Mouse (Mus musculus): ENCODE data around the gene Lrmda.

Lrmda gene

DNA sequence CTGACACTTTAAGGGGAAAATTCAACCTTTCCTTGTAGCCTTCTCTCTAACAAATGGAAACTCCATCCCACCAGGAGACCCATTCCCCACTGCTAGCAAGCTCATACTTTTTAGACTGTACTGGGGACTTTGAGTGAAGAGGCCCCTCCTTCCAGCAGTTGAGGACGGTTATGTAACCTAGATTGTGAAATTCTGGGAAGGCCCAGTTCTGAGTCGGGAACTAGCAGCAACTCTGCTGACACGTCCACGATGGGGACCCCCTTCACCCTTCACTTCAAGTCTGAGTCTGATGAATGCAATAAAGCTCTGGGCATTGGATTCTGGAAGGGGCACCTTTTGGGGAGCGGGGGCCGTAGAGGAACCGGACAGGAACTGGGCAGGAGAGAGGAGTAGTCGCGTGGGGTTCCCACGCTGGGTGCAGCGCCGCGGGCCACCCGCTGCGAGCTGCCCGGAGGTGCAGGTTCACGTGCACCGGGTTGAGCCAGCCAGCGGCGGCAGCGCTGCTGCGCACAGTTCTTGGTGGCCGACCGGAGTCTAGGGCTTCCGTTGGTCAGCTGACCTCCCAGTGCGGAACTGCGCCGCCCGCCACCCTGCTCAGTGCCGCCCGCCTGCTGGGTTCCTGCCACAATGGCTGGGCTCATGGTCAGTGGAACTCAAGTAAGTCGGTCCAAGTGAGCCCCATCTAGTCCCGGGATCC is at the start of gene Lrmda:
TSS of gene Lrmda (plus strand) at position 461 of the 697 bp plus-strand sequence.
- peak; percentile 80 for DNase-seq (ENCODE audit: low read depth, low spot score)

DNA sequence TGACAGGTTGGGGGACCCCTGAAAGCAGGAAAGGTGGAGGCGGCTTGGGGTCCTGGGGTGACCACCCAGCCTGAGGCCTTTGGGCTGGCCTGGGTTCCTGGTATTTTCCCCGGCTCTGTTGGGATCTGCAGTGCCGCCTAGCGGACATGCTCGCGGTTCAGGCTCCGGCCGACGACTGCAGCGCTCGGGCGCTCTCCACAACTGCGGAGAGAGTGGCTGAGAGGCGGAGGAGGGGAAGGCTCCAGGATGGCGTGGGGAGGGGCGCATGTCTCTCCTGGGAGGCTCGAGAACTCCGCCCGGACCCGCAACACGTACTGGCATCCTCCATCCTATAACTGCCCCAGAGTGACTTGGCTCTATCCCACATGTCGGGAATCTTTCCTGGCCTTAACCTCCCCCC is 38.0 kb upstream of the Lrmda start:
- DNase-seq (ENCODE audit: low read depth, low spot score), result peak; percentile 54

DNA sequence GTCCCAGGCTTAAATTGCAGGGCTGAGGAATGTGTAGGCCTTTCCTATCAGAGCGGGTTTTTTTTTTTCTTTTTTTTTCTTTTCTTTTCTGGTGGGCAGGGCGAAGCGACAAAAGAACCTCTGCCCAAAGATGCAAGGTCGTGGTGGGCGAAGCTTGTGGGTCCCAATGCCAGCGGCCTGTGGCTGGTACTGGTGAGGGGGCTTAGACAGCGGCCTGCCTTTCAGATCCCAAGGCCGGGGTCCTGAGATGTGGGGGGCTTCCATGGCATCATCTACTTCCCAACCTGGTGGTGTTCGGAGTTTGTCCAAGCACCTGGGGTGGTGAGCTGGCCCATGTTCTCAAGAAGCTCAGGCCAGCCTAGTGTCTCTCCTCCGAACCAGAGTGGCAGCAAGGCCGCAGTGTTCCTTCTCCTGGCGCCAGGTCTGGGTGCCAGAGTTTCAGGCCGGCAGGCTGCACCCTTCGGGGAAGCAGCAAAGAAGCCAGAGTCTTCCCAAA is 37.4 kb upstream of the Lrmda start:
- DNase-seq (ENCODE audit: low read depth, low spot score), result peak; percentile 29

DNA sequence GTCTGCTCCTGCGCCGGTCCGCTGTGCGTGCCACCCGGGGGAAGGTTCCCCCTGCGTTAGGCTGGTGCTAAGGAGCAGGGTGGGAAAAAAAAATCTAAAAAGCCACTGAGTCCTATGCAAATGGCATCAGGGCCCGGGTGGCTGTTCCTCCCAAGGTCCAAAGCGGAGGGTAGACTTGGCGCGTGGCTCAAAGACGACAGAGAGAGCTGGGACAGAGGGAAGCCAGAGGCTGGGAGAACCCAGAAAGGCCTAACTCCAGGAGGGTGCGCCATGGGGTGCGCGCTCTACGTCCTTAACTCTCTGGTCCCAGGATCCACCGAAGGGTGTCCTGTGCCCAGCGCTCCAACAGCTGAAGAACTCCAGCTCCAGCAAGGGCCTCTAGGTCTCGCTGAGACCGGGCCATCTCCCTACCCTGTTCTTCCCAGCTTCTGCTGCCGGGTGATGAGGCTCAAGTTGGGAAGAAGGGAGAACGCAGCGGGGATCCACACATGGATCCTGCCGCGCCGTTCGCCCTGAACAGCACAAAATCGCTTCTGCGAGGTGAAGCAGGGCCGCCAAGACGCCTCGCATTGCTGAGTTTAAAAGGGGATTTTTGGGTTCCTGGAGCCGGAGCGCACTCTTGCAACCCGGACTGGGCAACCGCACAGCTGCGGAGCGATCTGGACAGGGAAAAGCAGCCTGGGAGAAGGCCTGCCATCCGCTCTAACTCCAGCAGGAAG is 36.8 kb upstream of the Lrmda start:
- peak; percentile 29 for DNase-seq (ENCODE audit: low read depth, low spot score)

DNA sequence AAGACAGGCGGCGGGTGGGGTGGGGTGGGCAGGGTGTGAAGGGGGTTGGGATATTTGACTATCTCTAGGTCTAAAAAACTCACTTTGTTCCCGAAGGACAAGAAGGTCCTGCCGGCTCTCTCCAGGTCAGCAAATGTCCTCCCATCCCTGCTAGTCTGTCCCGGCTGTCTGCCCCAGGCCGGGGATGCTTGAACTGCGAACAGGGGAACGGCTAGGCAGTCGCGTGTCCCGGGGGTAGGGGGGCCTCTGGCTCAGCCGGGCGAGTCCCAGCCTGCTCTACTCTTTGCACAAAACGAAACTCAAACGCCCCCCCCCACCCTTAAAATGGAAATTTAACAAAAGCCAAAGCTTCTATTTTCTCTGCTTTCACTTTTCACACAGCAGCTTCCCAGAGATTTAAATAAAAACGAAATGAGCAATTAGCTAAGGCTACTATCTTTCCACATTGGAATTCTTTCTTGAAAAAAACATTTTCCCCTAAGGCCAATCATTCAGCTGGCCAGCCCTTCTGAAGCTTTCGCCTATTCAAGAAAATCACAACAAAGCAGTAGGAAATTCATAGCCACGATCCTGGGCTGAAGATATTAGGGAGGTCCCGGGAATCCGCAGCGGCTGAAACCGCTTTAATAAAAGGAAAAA is 36.1 kb upstream of the Lrmda start:
- DNase-seq (ENCODE audit: low read depth, low spot score), result no peak

DNA sequence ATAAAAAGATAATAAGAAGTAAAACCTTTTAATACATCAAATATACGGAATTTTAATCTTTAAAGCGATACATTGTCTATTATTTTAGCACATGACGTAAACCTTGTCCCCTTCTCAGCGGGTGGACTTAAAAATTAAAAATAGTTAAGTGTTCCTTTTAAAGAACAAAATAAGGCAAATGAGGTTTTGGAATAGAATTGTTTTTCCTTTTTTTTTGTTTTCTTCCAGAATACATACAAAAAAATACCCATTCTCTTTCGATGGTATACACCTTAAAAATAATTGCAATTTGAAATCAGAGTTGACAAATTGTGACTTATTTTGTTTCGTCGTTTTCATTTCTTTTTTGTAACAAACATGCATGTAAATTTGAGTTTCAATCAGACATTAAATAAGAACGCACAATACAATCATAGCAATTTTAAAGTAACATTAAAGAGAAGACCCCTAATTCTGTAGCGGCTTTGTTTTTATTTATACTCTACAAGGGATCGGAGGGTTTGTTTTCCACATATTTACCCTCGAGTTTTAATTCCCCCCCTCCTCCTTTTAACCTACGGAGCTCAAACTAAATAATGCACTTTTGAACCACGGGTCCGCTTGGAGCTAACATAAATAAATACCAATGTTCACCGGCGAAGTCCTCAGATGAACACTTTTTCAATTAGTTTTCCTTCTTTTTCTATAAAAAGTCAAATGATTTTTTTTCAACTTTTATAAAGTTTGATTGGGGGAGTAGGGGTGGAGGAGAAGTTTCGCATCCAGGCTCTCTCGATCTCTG is 35.4 kb upstream of the Lrmda start:
- no peak for DNase-seq (ENCODE audit: low read depth, low spot score)

DNA sequence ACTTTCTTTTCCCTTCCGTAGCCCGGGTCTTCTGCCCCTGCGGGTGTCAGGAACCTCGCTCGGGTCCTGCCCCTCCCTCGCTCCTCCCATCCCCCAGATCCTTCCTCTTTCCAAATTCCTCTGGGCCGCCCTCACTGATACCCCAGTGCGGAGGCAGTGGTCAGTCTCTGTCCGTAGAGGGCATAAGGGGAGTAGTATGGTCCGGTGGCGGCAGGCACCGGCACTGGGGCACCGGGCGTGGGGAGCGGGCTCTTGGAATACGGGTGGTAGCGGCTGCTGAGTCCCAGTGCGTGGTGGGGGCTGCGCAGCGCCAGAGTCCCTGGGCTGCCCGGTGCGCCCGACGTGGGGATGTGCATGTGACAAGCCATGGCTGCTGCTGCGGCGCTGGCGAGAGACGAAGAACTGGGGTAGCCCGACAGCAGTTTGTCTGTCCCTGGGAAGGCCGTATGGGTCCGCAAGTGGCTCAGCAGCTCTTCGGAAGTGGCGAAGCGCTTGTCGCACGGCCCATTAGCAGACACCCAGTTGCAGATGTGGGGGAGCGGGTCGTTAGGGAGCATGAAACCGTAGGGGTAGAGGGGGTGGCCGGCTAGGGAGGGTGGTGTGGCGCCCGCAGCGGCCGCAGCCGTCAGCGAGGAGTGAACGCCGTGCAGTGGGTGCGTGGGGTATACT is 34.6 kb upstream of the Lrmda start:
- peak; percentile 25 for DNase-seq (ENCODE audit: low read depth, low spot score)

DNA sequence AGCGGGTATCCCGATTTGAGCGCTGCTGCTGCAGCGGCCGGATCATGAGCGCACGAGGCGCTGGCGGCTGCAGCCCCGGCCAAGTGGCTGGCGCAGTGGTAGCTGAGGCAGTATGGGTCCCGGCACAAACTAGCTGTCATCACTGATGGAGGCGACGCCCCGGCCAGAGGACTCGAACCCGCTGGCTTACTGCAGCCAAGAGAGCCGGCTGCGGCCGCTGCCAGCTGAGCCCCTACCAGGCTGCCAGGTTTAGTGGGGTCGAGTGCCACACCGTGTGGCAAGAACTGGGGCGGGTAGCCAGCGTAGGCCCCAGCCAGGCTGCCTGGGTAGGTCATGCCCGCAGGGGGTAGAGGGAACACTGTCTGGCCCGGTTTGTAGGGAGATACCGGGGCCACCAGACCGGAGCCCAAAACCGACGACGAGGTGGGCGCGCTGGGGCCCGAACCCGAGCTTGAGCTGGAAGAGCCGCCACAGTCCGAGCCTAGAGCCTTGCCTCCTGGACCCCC is 34.0 kb upstream of the Lrmda start:
- DNase-seq (ENCODE audit: low read depth, low spot score), result peak; percentile 21

DNA sequence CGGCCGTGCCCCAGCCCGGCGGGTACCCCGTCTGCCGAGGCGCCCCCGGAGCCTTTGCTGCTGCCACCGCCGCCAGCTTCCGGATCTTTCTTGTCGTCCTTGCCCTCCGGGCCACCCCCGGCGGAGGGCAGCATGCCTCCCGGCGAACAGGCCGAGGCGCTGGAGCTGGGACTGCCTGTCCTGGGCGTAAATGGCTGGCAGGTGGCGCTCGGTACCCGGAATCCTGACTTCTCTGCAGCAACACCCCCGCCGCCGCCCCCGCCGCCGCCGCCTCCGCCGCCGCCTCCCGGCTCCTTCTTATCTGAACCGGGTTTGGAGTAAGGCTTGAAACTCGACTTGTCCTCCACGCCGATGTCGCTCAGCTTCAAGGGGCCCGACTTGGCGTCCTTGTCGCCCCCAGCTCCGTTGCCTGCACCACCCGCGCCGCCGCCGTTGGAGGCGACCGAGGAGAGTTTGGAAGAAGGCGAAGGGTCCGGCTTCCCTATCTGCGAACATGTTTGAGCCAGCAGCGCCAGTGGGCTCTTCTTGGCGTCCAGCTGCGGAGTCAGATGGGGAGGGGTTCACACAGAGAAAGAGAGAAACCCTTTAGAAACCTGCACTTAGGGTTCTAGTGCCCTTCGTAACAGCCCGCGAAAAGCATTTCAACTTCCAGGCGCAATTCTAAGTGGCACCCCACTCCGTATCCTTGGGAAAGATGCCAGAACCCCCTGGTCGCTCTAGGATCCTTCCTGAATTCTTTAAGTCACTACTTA is 33.4 kb upstream of the Lrmda start:
- DNase-seq (ENCODE audit: low read depth, low spot score), result peak; percentile 78

DNA sequence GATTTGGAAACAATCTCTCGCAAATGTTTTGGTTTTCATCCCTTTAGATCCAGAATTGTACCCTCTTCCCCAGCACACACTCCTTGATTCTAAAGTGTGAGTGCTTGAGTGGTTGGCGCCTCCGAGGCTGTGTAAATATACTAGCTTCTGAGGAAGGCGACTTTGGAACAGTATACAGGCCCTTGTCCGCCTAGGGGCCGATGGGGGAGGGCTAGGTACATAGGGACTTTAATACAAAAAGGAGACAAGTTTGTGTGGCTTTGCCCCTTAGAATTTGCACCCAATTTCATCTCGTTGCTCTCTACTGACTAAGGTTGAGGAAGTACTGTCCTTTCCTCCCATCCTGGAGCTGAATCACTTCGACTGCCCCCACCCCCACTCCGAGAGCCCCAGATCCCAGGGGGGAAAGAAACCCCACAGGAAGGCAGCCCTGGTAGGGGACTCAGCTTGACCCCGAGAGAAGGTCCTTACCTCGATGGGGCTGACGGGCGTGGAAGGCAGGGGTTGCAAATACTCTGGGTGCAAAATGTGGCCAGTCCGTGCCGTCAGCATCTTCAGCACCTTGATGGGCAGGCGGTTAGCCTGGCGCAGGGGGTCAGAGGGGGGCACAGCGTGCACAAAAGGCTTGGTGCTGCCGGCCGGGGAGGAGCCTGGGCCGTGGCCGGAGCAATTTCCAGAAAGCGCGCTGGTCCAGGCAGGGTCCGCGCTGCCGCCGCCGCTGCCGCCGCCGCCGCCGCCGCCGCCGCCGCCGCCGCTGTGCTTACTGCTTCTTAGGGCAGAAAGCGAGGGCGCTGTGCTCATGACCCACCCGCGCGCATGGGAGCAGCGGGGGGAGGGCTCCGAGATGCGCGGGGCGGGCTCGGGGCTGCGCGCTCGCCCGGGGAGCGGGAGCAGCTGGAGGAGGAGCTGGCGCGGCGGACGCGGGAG is 32.5 kb upstream of the Lrmda start:
- DNase-seq (ENCODE audit: low read depth, low spot score), result peak; percentile 53

DNA sequence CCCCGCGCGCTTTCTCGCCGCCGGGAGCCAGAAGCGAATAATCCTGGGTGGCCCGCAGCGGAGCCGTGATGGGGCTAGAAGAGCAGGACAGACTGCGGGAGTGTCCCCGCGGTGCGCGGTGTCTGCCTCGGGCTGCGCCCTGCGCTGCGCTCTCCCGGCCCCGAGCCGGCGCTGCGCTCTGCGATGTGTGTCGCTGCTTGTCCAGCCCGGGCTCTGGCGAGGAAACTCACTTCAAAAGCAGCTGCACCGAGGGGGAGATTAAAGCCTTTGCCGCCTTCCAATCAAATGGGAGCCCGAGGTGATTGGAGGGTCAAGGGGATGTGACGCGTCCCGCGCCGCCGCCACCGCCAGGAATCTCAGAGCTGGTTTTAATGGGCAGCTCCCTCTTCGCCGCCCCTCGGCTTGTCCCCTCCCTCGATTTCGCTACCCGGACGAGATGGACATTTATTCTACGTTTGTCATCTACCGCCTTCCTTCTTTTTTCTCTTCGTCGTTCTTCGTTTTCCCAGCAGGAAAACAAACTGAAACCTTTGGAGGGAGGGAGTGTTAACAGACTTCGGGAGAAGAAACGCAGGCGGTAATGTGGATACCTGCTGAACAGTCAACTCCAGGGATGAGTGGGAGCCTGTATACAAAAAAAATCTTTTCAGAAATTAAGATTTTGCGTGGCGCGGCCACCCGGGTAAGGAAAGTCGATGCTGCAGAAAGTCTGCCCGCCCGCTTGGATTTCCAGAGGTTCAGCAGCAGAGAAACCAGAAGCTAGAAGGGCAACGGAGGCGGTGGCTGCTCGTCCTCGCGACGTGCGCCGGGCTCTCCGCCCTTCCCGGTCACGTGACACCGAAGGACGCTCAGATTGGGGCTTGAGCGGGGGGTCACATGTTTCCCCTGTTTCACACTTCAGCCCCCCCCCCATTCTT is 31.6 kb upstream of the Lrmda start:
- DNase-seq (ENCODE audit: low read depth, low spot score), result peak; percentile 96

DNA sequence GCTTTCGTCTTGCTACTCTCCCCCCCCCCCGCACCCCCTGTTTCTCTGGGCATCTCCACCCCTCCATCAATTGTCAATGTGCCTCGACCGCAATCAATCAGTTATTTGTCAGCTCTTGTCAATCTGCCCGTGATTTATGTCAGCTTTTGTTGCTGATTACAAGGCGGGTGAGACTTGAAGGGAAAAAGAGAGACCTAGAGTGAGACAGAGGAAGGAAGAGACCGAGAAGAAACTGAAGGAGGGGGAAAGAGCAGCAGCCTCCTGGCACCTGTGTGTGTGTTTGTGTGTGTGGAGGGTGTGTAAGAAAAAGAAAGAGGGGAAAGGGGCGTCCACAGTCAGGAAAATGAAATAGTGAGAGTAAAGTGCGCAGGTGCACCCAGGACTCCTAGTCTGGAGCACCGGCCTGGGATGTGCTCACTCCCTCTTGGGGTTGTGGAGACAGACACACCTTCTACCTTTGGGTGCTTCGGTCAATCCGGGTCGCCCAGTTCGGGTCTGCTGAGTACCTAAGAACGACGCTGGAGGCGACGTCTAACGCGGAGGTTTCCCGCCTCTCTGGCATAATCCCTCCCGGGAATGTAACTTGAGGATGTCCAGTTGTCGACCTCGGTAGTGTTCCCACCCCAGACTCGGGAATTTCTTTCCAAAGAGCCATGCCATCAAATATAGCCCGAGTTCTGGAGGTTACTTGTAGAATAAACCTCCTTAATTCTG is 30.8 kb upstream of the Lrmda start:
- peak; percentile 35 for DNase-seq (ENCODE audit: low read depth, low spot score)

DNA sequence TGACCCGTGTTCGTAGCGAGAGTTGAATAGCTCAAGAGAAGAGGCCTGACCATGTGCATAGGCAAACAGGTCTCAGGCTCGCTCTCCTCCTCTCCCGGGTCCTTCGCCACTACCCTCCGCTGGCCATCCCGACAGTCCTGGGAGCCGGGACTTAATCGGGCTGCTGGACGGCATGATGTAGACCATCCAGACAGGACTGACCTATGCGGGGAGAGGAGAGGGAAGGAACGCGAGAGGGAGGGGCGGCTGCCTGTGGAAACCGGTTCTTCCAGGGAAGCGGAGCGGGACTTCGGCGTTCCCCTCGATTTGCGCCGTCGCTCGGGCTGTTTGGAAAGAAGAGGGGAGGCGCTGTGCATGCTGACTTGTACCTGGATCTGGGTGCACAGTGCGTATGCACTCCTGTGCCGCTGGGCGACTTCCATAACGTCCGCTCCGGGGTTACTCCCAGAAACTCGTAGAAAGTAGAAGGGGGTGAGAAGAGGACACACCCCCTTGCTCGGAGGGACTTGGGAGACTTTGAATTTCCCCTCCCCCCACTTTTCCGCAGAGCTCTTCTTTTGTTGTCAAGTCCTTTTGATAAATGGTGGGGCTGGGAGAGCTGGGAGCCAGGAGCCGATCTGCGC is 30.1 kb upstream of the Lrmda start, which contains the start of gene Zfp503:
TSS of gene Zfp503 (minus strand) at position 311 of the 623 bp plus-strand sequence.
- peak; percentile 42 for DNase-seq (ENCODE audit: low read depth, low spot score)

DNA sequence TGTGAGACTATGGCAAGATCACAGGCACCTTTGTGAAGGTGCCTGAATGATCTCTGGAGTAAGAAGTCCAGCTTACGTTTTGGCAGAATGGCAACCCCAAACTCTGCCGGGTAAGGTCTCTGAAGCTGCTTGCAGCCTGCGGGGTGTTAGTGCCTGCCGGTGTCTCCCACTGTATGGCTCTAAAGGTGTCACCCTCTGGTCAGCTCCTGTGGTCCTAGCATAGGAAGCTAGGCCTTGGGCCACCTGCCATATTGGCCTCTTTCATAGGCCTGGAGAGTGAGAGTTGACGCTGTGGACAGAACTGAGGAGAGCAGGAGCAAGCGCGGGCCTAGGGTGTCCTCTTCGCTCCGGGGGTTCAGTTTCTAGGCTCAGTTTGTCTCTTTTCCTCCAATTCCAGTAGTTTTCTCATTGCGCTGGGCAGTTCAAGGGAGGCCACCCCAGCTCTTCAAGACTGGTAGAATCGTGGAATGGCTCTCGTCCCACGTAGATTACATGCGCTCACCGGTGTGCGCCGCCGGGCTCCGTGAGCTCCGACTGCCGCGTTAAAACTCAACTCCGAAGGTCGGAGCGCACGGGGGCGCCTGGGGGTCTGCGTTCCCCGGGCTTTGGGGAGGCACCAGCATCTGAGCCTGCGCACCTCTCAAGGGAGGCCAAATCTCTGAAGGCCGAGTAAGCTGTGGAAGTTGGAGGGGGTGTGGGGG is 29.0 kb upstream of the Lrmda start:
- DNase-seq (ENCODE audit: low read depth, low spot score), result no peak

DNA sequence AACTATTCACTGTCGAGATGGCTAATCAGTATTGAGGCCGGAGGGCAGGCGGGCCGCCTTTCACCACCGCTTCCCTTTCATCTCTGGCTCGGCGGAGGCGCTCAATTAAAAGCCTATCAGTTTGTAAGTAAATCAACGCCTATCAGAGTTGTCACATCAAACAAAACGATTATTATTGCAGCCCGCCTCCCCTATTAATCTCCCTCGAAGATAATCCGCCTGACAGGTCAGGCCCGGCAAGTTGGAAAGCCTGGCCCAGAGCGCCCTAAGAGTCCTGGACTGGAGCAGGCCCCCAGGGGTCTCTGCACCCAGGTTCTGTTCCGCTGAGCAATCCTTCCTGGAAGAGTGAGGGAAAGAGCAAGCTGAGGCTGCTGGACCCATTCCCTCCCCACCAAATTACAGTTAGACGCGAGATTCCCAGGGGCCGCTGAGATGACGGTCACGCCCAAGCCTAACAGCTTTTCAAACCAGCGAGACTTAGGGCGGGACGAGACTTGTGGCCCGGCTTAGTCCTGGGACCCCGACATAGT is 28.2 kb upstream of the Lrmda start:
- peak; percentile 56 for DNase-seq (ENCODE audit: low read depth, low spot score)

DNA sequence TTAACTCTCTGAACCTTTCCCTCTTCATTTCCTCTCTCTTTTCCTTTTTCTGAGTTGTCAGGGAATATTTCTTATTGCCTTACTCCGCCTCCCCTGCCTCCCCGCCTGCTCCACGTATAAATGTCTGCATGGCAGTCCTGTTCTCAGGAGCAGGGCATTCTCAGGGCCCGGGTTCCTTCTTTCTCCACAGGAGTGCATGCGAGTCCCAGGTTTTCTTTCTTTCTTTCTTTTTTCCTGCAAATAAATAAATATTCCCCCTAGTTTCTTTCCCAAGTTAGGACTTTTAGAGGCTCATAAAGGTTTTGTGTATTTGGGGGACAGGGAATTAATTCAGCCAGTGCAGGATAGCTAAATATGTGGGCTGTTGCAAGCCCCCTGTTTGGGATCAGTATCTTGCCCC is 27.7 kb upstream of the Lrmda start:
- DNase-seq (ENCODE audit: low read depth, low spot score), result no peak
